Mouse (Mus musculus): ENCODE measurements around the gene Mtg2. TPM values are rescaled to one million over a fixed set of nuclear protein-coding genes. Genes with fewer than 3 reads are reported as not detected.

Mtg2 gene
- total RNA-seq, 1 experiment, result 33.9 TPM

DNA sequence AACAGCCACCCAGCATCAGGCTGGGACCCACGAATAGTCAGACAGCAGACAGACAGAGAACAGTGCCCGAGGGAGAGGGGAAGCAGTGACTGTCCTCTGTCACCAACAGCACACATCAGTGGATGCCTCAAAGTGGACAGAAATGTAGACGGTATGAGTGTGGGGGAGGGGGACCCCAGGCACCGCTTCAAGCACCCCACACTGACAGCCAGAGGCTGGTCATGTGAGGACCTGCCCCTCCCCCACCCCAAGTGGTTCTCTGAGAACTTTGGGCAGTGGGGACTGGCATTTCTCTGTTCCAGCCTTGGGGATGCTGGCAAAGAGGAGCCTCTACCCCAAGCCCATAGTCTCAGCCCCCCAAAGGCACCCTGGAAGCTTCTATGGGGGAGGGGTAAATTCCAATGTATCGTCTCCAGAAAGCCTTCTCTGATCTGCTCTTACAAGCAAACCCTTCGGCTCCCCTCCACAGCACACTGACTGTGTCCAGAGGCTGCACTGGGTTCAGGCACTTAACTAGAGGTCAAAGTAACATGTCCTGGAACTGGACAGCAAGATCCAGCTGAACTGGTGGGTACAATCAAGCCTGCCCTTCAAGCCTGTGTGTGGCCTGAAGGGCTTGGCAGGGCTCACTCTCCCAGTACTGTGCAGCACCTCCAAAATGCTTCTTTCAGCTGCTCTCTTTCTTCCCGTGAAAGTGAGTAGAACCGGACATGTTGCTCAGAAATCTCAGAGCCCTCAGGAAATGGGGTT is 35.2 kb downstream of the Mtg2 start:
- no peaks in the 10 kb centered on the region for H3K36me3 ChIP-seq (ENCODE audit: control insufficient read depth, insufficient read depth, low read length, poor library complexity, severe bottlenecking)
- no peak for TF ChIP-seq CHD2 (IDR thresholded peaks at IDR 0.05; ENCODE audit: low read depth, low read length)
- H3K9me3 ChIP-seq (ENCODE audit: control insufficient read depth, insufficient read depth, low read depth, low read length), result no peaks in the 10 kb centered on the region
- H3K27ac ChIP-seq (ENCODE audit: insufficient read depth, low read depth, low read length, poor library complexity, severe bottlenecking), result no peak overlapping the region
- H3K4me1 ChIP-seq (ENCODE audit: control insufficient read depth in 2 of 2, insufficient read depth in 2 of 2, low read length in 2 of 2, poor library complexity in 1 of 2), result peaks cover 2 to 13% of the 10 kb centered on the region in 2 experiments; a peak in 2 of 4 replicates
- DNase-seq (ENCODE audit: low read depth, low spot score), result no peak
- in situ Hi-C loops (cut with MboI; ENCODE audit: low sequenced_read_pairs in 2 of 2, unreplicated experiment in 2 of 2), result no loop called here
- H3K4me3 ChIP-seq (ENCODE audit: insufficient read depth in 1 of 2, low read depth in 1 of 2, low read length in 2 of 2, poor library complexity in 1 of 2, severe bottlenecking in 1 of 2), result no peak overlapping the region
- H3K9ac ChIP-seq (ENCODE audit: insufficient read depth, low read depth, low read length, poor library complexity, severe bottlenecking), result no peak overlapping the region

- no peak for DNase-seq (ENCODE audit: low read depth, low spot score)
- H3K9ac ChIP-seq (ENCODE audit: insufficient read depth, low read depth, low read length, poor library complexity, severe bottlenecking), result no peak overlapping the region
- H3K27ac ChIP-seq (ENCODE audit: insufficient read depth, low read depth, low read length, poor library complexity, severe bottlenecking), result no peak overlapping the region
- H3K9me3 ChIP-seq (ENCODE audit: control insufficient read depth, insufficient read depth, low read depth, low read length), result no peaks in the 10 kb centered on the region
- H3K4me1 ChIP-seq (ENCODE audit: control insufficient read depth in 2 of 2, insufficient read depth in 2 of 2, low read length in 2 of 2, poor library complexity in 1 of 2), result peaks cover 2 to 13% of the 10 kb centered on the region in 2 experiments; a peak in 2 of 4 replicates
- H3K4me3 ChIP-seq (ENCODE audit: insufficient read depth in 1 of 2, low read depth in 1 of 2, low read length in 2 of 2, poor library complexity in 1 of 2, severe bottlenecking in 1 of 2), result no peak overlapping the region
- TF ChIP-seq ZC3H11A (IDR thresholded peaks at IDR 0.05; ENCODE audit: borderline replicate concordance, low read depth, low read length), result no peak
- no peak for TF ChIP-seq ZNF384 (IDR thresholded peaks at IDR 0.05; ENCODE audit: low read depth, low read length)
- no peak for TF ChIP-seq MAFK (IDR thresholded peaks at IDR 0.05; ENCODE audit: insufficient read depth, low read depth, low read length)
- TF ChIP-seq CHD2 (IDR thresholded peaks at IDR 0.05; ENCODE audit: low read depth, low read length), result no peak
- TF ChIP-seq HCFC1 (IDR thresholded peaks at IDR 0.05; ENCODE audit: borderline replicate concordance, insufficient read depth, low read length), result no peak
- in situ Hi-C loops (cut with MboI; ENCODE audit: low sequenced_read_pairs in 2 of 2, unreplicated experiment in 2 of 2), result no loop called here
- no peaks in the 10 kb centered on the region for H3K36me3 ChIP-seq (ENCODE audit: control insufficient read depth, insufficient read depth, low read length, poor library complexity, severe bottlenecking)
Observed at GRCm38 (mm10) chr2:180107081-180107480, 36.7 kb downstream of the Mtg2 start.

DNA sequence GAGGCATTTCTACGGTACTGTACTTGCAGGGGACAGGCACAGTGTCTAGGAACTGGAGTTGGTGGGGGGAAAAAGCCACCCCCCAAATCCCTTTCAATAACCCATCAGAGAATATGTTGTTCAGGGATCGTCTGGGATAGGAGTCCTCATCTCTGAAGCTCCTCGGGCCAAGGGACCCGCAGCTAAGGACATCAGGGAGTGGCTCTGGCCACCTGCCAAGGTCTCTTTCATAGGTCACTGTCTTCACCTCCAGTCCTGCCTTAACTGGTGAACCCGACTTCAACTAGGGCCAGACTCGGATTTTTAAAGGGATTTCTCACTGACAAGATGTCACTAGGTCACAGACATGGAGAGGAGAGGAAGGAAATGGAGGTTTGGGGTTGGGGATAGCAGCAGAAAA is 37.9 kb downstream of the Mtg2 start:
- Histone ChIP-seq H3K36me3 (ENCODE audit: control insufficient read depth, insufficient read depth, low read length, poor library complexity, severe bottlenecking) (no peaks in the 10 kb centered on the region), H3K9me3 (ENCODE audit: control insufficient read depth, insufficient read depth, low read depth, low read length) (no peaks in the 10 kb centered on the region), H3K4me3 (ENCODE audit: insufficient read depth in 1 of 2, low read depth in 1 of 2, low read length in 2 of 2, poor library complexity in 1 of 2, severe bottlenecking in 1 of 2) (no peak overlapping the region), H3K9ac (ENCODE audit: insufficient read depth, low read depth, low read length, poor library complexity, severe bottlenecking) (no peak overlapping the region), H3K27ac (ENCODE audit: insufficient read depth, low read depth, low read length, poor library complexity, severe bottlenecking) (no peak overlapping the region), H3K4me1 (ENCODE audit: control insufficient read depth in 2 of 2, insufficient read depth in 2 of 2, low read length in 2 of 2, poor library complexity in 1 of 2) (peaks cover 2 to 13% of the 10 kb centered on the region in 2 experiments; a peak in 2 of 4 replicates)
- in situ Hi-C loops (cut with MboI; ENCODE audit: low sequenced_read_pairs in 2 of 2, unreplicated experiment in 2 of 2), result no loop called here
- no peak for DNase-seq (ENCODE audit: low read depth, low spot score)
- no peak for TF ChIP-seq ZC3H11A (IDR thresholded peaks at IDR 0.05; ENCODE audit: borderline replicate concordance, low read depth, low read length)
- TF ChIP-seq CHD2 (IDR thresholded peaks at IDR 0.05; ENCODE audit: low read depth, low read length), result no peak

DNA sequence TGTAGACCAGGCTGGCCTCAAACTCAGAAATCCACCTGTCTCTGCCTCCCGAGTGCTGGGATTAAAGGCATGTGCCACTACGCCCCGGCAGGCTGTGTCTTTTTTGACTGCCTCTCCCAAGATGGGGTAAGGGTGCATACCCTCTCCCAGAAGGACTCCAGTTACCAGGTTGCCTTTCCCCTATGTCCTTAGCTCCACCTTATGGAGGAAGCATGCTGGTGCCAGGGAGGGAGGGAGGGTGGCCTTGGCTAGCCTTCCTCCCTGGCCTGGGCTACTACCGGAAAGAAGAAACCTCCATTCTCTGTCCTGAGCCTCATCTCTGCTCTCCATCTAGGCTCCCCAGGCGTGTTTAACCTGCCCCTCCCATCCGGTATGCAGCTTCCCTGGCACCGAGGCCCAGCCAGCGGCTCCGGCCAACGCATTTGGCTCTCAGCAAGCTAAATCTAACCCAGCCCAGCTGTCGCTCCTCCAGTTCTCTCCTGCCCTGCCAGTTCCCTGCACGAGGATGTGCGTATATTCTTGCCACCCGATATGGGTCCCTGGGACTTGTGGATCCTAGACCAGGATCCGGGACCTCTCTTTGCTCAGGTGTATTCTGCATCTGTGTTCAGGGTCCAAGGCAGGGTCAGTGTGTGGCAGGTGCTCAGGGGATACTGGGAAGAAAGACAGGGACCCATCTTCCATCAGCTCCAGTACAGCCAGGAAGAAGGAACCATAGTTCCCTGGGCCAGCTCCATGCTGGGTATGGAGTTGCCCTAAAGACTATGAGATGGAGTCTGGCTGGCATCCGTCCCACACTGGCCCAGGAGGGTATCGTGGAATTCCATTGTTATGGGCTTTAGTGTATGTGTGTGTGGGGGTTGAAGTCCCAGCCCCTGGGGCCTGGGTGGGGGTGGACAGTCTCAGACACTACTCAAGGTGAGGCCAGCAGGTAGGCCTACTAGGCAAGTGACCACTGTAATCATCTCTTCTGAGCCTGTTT is 43.8 kb downstream of the Mtg2 start:
- Histone ChIP-seq H3K9me3 (ENCODE audit: control insufficient read depth, insufficient read depth, low read depth, low read length) (no peaks in the 10 kb centered on the region), H3K4me1 (ENCODE audit: control insufficient read depth in 2 of 2, insufficient read depth in 2 of 2, low read length in 2 of 2, poor library complexity in 1 of 2) (peaks cover 8 to 33% of the 10 kb centered on the region in 2 experiments; a peak in 3 of 4 replicates), H3K4me3 (ENCODE audit: insufficient read depth in 1 of 2, low read depth in 1 of 2, low read length in 2 of 2, poor library complexity in 1 of 2, severe bottlenecking in 1 of 2) (no peak overlapping the region), H3K36me3 (ENCODE audit: control insufficient read depth, insufficient read depth, low read length, poor library complexity, severe bottlenecking) (no peaks in the 10 kb centered on the region), H3K9ac (ENCODE audit: insufficient read depth, low read depth, low read length, poor library complexity, severe bottlenecking) (no peak overlapping the region), H3K27ac (ENCODE audit: insufficient read depth, low read depth, low read length, poor library complexity, severe bottlenecking) (no peak overlapping the region)
- TF ChIP-seq ZNF384 (IDR thresholded peaks at IDR 0.05; ENCODE audit: low read depth, low read length) (no peak), MAFK (IDR thresholded peaks at IDR 0.05; ENCODE audit: insufficient read depth, low read depth, low read length) (no peak), CHD2 (IDR thresholded peaks at IDR 0.05; ENCODE audit: low read depth, low read length) (no peak), ZC3H11A (IDR thresholded peaks at IDR 0.05; ENCODE audit: borderline replicate concordance, low read depth, low read length) (no peak), HCFC1 (IDR thresholded peaks at IDR 0.05; ENCODE audit: borderline replicate concordance, insufficient read depth, low read length) (no peak)
- in situ Hi-C loops (cut with MboI; ENCODE audit: low sequenced_read_pairs in 2 of 2, unreplicated experiment in 2 of 2), result no loop called here
- no peak for DNase-seq (ENCODE audit: low read depth, low spot score)

All from ES-E14 (cell line).